Mouse (Mus musculus) erythroblast, embryonic 14.5 days (primary cell): ENCODE data around the gene Pno1.

Source experiments
- GATA1 ChIP-seq: IDR thresholded peaks from 2 replicates; pipeline ENCODE4 v1.6.1; 2012; ENCODE audit warnings: low read length, inconsistent platforms, mixed read lengths
- TAL1 ChIP-seq: IDR thresholded peaks from 3 replicates; pipeline ENCODE4 v1.6.1; 2012; ENCODE audit warnings: low read length, inconsistent platforms, mixed read lengths

DNA sequence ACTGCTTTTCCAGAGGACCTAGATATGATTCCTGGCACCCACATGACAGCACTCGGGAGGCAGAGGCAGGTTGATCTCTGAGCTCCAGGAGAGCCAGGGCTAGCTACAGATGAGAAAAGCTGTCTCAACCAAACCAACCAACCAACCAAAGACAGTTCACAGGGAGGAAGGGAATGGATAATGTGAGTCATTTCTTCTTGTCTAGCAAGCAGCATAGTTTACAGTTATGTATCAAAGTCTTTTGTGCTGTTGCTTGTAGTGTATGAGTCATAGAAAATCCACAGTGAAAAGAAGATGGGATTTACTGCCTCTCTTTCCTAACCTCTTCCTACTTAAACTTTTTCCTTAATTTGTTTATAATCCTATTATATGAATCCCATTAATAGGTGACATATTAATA lies 34.7 kb downstream of the Pno1 start:
- no peak for TF ChIP-seq GATA1
- no peak for TF ChIP-seq TAL1
